Mouse (Mus musculus) kidney, adult 18-20 months (tissue): ENCODE data around the gene Anks1b.

Experiments used
- DNase-seq: peaks from one replicate; pipeline ENCODE4 v3.0.0; 2021

Gene Anks1b

DNA sequence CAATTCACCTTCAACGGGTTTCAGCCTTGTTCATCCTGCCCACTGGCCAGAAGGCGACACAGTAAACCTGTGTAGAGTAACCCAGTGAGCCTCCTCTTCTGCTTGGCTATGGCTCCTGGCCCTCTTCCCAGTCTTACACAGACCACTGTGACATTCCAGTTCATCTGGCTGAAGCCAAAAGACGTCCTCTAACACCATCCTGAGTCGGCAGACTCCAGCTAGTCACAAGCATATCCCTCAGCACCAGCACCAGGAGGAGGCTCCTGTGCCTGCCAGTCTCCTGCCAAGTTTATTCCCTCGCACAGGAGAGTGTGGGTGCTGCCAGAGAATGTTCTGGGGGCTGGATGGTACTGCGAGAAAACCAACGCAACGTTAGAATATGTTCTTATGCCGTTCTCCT, 879.8 kb downstream of the Anks1b start:
- DNase-seq = no peak

DNA sequence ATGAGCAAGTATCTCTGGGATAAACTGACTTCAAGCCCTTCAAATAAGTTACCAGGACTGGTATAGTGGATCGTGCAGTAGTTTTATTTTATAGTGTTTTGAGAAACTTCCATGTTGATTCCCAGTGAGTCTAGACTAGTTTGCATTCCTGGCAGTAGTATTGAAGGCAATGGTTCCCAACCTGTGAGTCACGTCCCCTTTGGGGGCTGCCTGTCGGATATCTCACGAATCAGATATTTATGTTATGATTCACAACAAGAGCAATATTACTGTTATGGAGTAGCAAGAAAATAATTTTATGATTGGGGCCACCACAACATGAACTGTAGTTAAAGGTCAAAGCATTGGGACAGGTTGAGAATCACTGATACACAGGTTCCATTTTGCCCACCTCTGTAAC, 884.5 kb downstream of the Anks1b start:
- DNase-seq = no peak

DNA sequence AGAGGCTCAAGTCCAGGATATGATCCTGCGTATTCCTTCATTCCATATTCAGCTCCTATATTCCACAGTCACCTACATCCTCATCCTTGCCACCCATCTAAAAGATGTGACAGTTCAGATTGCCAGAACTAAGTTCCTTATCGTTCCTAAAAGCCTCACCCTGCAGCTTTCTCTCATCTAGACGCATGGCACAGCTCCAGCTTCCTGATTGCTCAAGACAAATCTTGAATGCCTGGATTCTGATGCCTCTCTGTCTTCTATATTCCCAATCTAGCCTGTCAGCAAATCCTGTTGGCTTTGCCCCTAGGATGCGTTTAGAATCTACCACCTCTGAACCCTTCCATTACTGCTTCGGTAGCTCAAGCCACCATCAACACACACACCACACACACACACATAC, 886.6 kb downstream of the Anks1b start:
- DNase-seq = no peak

DNA sequence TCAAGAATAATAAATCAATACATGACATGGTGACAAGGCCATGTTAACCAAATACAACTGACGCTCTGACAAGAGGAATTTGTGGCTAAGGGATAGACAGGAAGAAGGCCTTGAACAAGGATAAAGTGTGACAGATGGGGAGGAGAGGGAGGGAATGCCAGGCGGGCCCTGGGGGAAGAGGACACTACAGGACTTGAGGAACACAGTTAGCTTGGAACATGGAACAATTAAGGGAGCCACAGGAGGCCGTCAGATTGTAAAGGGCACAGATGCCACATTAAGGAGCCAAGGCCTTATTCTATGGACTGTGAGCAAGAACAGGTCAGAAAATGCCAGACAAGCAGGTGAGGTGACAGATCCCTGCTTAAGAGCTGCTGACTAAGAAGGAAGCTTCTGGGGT, 893.0 kb downstream of the Anks1b start:
- no peak for DNase-seq

DNA sequence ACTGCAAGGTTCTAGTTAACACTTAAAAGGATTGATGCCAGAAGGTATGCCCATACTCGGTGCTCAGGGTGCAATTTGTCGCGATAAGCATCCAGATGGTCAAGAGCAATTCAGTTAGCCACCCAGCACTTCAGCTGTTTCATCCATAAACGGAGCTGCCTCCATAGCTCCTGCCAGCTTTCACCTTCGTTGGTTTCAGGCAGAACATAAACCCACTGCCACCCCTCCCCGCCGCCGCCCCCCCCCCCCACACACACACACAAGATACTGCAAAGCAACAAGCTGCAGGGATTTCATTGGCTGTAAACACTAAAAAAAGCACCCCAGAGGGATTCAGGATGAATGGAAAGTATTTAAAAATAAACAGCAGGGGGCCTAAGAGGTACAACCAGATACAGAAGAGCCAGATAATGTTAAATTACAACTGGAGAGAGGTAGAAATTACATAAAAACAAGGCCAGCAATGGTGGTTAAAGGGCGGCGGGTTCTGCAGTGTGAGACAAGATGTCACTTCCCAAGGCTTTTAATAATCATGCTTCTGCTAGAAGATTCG, 897.2 kb downstream of the Anks1b start:
- DNase-seq = no peak

DNA sequence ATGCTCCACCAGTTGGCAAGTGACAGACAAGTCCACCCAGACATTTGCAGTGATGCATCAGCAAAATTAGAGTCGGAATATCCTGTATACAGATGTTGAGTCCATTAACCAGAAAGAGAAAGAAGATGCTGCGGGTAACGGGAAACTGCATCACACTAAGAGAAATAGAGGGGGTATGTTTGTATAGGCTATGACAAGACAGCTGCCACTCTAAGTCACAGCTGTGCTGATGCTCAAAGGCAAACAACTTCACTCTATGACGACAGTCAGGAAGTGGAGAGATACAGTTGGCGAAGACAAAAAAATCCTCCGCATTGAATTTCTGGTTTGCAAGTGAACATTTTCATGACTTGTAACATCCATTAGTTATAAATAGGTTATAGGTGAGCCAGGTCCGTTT, 897.7 kb downstream of the Anks1b start:
- DNase-seq = no peak

DNA sequence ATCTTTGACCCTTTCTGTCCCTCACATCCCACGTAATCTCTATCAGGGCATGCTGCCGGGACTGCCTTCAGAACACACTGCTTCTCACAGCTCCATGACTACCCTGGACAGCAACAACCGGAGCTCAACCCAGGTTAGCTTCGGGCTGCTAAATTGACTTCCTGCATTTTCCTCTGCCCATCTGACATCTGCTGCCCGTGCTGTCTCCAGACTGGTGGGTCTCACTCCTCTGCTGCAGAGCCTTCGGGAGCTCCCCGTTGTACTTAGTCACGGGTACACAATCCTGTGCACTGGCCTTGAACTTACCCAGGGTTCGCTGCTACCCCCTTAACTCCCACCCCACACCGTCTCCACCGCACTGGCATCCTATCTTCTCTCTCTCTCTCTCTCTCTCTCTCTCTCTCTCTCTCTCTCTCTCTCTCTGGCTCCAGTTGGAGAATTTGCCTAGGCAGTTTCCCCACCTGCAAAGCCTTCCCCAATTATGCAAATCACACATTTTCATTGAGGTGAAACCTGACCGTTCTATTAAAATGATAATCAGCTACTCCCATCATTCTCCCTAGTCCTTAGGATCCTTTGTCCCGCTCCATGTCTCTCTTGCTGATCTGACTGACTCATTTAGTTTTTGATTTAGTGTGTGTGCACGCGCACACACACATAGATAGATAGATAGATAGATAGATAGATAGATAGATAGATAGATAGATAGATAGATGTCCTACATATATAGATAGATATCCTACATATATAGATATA, 898.3 kb downstream of the Anks1b start:
- DNase-seq = no peak

DNA sequence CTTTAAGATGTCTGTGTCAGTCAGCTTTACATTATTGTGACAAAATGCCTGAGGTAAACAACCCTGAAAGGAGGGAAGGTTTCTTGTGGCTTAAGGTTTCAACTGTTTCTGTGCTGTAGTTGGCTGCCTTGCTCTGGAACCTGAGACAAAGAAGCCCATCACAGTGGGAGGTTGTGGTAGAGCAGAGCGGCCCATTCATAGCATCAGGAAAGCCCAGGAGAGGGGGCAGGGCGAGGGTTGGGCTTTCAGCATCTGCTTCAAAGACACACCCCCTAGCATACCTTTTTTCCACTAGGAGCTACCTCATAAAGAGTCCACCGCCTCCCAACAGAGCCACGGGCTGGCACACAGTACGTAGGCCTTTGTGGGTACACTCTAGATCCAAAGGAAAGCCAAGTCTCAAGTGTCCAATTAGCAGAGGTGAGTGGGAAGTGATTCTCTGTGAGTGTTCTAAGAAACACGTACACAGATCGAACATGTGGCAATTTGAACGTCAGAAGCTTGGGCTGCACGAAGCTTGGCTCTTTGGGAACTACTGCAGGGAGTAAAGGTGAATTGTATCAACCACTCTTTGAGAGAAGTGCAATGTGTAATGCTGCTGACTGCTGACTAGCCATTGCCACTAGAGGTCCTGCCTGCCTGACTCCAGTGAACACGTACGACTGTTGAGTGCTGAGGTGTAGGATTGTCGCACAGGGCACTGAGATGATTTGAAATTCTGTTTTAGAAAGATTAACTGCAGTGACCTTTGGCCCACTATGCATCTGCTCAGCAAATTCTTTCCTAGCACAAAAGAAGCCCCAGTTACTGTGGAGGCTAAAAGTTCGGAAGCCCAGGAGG, 906.5 kb downstream of the Anks1b start:
- no peak for DNase-seq

DNA sequence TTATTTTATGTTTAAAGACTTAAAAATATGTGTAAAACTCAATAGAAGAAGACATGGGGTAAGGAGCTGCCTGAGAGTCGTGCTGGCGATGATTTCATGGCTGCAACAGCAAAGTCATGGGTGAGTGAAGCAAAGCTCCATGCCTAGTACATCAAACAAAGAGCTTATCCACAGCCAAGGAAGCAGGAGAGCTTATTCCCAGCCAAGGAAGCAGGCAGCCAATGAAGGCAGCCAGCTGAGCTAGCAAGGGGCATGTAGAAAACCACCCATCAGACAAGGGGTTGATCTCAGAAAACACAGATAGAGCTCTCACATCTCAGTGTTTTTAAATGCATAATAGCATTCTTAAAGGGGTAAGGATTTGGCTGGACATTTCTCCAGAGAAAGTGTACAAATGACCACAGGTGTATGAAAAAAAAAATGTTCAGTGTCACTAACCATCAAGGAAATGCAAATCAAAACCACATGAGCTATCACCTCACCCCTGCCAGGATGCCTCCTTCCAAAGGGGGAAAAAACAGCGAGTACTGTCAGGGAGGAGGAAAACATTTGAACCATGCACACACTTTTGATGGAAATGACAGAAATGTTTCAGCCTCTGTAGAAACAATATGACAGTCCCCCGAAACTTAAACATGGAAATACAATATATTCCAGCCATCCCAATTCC, 911.8 kb downstream of the Anks1b start:
- DNase-seq = no peak

DNA sequence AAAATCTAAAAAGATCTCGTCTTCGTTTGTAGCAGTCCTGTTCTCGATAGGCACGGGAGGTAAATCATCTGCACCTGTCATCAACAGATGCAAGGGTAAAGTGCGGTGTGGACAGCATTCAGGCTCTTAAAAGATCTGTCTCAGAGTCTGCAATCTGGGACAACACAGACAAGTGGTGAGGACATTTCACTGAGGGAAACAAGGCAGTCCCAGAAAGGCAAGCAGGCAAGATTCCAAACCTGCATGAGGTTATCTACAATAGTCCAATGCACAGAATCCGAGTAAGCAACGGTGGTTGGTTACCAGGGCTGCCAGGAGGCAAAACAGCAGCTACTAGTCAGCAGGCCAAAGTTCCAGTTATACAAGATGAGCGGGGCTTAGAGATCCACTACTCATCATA, 912.4 kb downstream of the Anks1b start:
- DNase-seq = no peak

DNA sequence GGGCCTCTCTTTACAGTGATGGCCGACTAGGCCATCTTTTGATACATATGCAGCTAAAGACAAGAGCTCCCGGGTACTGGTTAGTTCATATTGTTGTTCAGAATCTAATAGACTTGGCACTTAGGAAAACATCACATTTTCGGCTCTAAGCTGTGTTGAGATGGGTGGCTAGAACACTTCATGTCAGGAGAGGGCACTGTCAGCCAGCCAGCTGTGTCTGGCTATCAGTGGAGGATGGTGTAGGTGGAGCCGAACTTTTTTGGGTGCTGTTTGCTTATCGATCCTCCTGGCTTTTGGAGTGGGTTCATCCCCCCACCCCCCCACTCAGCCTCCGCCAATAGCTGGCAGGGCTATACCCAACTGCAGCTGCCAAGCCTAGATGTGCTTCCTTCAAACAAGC, 929.8 kb downstream of the Anks1b start:
- DNase-seq = no peak

DNA sequence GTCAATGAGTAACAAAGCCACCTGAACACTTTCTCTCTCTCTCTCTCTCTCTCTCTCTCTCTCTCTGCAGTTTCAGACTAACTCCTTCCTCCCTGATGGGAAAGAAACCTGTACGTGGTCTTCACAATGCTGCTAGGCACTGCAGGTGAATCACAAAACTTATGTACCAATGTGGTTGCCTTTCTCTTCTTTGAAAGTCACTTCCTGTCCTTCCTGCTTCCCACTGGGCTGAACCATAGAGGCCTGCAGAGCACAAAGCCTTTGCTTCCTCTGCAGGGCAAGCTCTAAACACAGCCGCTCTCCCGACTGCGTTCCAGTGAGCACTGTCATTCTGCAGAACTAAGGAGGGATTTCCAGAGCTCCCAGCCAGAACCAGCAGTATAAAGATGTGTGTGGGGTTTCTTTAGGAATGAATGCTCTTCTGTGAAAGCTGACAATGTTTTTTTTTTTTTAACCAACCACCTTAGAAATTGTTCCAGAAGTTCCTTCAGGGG, 931.3 kb downstream of the Anks1b start:
- DNase-seq = no peak

DNA sequence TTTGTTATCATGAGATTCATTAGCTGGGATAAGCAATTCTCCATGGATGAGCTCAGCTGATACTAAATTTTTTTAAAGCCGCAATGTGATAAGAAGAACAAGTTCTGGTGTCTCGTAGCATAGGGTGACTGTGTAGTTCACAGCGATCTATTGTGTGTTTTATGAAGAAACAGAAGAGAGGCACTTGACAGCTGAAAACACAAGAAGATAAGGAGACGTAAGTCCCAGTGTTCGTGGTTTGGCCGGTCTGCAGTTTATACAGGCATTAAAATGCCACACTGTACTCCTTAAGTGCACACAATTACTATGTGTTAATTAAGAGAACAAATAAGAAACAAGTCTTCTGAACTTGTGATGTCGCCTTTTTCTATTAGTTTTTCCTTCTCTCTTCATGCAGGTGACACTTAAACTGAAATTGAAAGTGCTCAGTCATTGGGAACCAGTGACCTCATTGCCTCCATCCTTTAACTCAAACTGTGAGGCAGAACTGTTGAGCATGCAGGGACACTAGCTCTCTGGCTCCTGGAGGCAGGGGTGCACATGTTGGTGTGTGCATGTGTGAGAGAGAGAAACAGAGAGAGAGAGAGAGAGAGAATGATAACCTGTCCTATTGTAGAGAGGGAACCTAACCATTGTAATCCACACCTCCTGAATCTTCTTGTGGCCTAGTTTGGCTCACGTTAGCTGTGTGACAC, 935.5 kb downstream of the Anks1b start:
- DNase-seq = no peak

DNA sequence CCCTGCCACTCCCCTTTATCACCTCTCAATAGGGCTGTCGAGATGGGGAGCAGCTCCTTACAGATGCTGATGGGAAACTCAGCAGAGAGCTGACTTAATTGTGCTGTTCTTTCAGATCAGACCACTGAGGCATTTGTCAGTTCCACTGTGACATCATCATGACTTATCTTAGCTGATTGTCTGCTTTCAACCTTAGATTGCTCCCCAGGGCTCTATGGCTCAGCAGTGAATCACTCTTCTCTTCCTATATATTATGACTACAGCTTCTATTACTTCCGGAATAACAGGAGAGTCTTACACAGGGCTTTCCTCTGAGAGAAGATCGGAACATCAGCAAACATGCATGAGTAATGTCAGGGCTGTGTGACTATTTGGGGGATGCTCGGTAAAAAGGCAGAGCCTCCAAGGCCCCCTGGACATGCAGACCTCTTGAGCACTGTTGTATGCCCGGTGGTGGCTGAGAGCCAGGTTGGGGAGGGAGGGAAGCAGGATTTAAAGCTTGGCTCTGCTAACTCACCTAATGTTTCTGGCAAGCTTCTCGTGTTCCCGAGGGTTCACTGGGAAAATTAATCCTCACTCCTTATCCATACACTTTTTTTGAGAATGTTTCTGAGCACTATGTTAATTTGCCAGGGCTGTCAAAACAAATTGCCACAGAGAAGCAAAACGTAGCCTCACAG, 936.7 kb downstream of the Anks1b start:
- no peak for DNase-seq

DNA sequence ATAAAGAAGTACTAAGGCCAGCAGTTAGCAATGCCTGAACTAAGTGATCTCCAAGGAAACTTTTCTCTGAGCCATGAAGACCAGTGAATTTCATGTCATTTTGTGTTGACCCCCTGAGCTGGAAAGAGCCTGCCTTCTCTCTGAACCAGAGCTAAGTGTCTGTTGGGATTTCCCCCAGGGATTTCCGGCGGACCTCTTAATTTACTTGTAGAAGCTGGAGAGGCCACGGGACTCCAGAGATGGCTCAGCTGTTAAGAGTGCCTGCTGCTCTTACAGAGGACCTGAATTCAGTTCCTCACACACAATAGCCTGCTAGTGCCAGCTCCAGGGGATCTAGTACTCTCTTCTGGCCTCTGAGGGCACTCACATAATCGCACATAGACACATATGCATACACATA, 938.1 kb downstream of the Anks1b start:
- DNase-seq = no peak

DNA sequence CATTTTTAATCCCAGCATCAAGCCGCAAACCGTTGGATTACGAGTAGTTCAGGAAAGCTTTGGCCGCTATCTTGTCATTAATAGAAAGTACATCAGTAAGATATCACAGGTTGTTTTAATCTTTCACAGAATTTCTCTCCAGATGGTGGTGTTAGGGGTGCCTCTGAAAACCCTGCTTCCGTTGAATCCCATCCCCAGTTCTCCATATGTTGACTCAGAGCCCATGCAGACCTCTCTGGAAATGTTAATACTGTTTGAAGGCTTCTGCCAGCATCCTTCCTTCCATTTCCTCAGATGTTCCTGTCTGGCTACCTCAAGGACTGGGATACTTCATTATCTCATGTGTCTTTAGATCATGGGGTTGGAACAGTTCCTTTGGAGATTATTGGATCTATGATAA, 940.0 kb downstream of the Anks1b start:
- DNase-seq = no peak

DNA sequence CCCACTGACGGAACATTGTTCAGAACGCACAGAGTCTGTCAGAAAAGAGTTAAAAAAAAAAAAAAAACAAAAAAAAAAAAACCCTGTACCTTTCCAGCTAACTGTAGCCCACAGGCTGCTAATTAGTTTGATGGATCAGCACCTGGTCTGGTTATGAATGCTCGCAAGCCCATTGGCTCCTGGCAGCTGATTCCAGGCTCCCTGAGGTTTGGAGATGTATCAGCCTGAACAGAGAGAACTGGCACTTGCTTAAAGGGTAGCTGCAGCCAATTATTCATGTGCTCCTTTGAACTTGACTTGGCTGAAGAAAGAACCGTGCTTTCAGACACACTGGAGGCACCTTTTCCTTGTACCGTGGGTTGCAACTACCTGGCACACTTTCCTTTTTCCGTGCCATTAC, 941.1 kb downstream of the Anks1b start:
- DNase-seq = no peak

DNA sequence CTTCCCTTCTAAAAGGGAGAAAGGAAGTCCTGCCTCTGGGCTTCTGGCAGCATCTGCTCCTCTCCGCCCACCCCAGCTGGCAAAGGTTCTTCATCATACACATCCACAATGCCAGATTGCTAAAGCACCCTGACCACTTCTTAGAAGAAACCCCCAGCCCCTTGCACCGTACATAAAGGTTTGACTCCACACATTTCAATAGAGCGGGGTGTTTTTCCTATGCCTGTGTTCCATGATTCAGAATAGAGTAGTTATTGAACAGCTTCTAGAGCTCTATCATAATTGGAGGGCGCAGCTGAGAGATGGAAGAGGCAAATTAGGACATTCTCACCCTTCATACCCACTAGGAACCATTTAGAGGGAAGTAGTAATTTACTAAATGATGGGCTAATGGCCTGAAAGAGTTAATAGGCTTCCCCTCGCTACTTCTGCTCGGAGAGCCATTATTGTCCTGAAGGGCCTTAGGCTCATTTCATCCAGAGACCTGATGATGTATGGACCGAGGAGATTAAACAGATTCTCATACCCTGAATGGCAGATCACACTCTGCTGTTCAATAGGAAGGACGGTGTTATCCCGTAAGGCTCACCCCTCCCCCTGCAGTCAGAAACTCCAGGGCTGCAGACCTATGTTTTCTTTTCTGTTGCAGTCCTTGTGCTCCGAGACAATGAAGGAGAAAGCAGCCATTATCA, 945.1 kb downstream of the Anks1b start:
- no peak for DNase-seq

DNA sequence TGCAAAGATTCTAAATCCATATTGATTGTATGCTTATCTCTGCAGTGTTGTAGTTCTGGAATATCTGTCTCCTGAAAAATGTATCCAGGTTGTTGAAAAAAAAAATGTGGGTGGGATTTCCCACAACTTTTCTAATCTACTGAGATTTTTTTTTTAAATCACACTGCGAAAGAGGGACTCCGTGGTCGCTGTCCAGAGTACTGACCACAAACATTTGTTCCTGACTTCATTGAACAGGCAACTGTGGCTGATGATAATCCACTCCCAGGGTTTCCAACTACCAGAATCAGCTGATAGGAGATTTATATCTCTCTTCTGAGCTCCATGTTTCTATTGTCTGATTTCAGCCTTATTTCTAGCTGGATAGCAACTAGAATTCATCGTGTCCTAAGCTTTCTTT, 950.1 kb downstream of the Anks1b start:
- no peak for DNase-seq

DNA sequence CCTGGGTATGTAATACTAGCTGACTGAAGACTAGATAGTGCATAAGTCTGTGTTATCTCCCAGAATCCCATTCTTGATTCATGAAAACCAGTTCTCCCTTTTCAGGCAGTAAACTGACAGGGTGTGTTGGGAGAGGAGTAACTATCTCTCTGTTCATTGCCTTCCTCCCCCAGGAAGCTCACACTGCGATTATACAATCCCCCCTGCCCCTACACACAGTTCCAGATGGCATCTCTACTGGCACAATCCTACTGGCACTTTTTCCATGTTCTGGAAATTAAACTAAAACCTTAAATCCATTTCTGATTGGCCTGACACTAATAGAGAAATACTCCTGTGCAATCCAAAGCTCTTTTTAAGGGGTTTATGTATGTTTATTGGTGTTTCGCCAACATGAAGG, 951.4 kb downstream of the Anks1b start:
- DNase-seq = no peak

DNA sequence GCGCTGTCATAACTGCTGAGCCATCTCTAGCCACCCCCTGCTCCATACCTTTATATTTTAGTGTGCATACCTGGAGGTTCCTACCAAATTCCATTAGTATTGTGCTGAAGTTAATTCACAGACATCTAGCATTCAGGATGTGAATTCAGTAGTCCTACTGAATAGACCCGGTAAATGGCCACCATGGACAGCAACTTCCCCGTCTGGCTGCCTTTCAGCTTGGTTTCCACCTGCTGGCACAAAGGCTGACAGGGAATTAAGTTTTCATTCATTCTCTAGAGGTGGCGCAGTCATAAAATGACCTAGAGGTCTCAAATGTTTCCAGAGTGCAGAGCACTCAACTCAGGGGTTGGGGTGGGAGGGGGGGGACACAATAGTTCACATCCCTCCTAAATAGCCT, 953.6 kb downstream of the Anks1b start:
- DNase-seq = no peak
